Mouse (Mus musculus) WW6 (cell line): ENCODE results near the gene Zcchc13.
"Not testable (repeated sequence)": the region's sequence is repeated elsewhere in the genome, so short reads cannot be mapped to it uniquely, and the experiment has no call there.

Experiments
- DNase-seq: peaks from one replicate; pipeline ENCODE4 v3.0.0-alpha.2; 2013; ENCODE audit warnings: low read depth, low spot score

Gene Zcchc13

DNA sequence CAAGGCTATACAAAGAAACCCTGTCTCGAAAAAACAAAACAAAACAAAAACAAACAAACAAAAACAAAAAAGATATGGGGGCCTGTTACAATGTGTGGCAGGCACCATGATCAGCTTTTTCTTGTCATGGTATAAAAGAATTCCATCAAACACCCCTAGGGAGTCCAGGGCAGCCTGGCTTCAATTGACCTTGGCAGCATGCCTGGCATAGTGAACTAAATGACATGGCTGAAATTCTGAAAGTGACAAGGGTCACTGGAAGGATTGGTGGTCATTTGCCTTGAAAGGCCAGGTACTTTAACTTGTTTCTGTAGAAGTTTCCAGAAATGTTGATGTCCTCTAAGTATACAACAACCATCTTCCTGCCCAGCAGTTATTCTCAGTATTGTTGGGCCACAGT is 13.9 kb downstream of the Zcchc13 start:
- no peak for DNase-seq

DNA sequence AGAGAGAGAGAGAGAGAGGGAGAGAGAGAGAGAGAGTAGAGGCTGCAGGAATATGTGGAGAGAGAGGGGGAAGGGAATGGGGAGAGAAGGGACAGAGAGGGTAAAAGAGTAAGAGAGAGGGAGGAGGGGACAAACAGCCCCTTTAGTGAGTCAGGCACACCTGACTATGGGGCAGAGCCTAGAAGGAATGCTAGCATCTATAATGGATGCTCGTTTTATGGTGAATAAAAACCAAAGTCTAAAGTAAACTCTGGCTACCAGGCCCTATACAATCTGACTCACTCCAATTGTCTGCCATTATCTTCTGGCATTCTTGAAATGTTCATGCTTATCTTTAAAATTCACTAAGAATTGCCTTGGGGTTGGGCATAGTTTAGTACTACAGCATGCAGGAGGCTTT is 21.7 kb downstream of the Zcchc13 start:
- no peak for DNase-seq

DNA sequence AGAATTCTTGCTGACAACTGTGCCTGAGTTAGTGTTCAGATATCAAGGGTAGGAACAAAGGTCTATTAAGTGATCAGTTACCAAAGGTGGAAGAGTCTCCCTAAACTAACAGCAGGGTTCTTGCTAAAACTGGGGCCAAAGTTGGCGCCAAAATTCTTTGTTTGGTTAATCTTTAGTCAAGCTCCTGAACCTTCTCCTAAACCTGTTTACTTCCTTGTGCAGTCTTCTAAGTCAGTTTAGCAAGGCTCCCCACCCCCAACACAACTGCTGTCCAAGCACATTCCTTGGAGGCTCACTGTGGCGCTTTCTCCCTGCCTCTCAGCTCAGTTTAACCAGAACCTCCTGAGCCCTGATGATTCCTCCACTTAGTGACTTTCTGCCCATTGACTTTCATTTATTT is 22.6 kb downstream of the Zcchc13 start:
- no peak for DNase-seq

DNA sequence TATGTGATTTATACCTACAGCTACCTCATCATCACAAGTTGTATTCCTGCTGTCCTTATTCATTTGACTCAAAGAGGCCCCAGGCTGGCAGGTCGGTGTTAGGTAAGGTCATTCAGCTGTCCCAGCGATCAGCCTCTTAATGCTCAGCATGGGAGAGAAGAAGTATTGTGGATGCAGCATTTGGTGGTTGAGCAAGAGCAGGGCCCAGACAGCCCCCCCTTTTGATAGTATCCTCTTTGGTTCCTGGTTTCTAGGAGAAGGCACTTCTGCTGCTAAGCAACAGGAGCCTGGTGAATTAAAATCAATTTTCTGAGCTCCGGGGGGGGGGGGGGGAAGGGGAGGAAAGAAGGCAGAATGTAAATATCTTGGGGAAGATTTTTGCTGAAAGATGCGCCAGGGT is 28.6 kb downstream of the Zcchc13 start:
- DNase-seq: no peak

DNA sequence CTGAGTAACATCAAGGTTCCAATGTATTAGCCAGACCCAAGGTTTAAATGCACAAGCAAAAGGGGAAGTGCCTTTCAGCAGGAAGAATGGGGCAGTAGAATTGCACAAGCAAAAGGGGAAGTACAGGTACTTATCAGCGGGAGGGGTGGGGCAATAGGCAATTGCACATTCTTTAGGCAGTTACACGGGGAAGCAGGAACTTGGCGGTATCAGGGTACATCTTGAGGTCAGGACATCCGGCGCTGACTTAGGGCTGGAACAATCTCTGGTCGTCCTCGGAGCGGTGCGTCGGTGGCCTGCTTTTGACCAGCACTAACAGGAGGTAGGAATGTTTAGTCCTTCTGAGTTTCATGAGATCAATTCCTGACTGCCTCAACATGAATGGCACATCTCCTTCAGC is 34.1 kb downstream of the Zcchc13 start:
- DNase-seq: not testable (repeated sequence)

DNA sequence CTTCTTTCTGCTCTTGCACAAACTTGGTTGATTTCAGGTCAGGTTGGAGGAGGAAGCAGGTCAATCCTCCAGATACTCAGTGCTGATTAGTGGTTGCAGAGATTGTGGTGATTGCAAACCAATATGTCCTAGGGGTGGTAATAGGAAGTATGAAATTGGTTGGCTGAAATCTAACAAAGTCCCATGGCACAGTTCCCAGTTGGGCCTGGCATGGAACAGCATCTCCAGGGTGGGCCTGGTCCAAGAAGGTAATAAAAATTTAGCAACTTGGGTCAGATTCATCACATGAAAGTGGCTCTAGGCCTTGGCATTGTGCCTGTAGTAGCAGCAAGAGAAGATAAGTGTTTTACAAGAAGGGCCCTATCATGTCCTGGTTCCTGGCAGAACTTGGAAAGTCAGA is 39.9 kb downstream of the Zcchc13 start:
- no peak for DNase-seq

DNA sequence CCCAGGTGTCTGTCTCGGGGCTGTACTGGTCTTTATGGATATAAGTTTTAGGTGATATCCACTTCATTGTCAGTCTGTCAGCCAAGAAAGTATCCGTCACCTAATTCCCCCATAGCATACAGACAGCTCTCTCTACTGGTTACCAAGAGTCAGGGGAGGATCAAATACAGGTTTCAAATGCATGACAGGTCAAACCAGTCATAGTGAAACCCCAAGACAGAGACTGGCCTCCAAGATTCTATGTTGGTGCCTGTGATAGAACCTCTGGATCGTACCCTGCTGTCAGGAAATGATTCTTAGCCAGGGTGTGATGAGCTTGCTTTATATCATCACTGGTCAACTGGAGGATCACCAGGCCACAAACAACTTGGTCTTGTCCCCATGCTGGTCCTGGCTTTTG is 43.4 kb downstream of the Zcchc13 start:
- no peak for DNase-seq

DNA sequence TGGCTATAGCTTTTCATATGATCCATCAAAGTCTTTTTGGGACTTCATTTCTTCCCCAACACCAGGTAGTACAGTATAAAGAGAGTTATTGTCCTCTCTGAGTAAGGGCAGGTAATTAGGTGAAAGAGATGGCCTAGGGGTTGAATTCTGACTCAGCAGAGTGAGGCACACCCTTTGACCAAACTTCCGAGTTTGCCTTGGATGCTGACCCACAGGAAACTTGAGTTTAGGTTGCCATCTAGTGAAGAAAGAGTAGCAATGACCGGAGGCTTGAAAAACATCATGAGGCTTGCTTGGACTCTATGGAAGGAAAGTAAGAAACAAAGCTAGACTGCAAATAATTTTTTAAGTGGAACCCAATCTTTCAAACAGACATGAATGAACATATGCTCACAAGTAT is 44.3 kb downstream of the Zcchc13 start:
- no peak for DNase-seq
